Mouse (Mus musculus) myocyte (in vitro differentiated cells): Measurements from ENCODE around the gene AA986860. TPM values are rescaled to one million over a fixed set of nuclear protein-coding genes. Genes with fewer than 3 reads are reported as not detected.

Experiments
- H3K27me3 ChIP-seq: one replicate; pipeline ENCODE4 v1.6.1; 2011; ENCODE audit not compliant: control insufficient read depth, insufficient read depth, insufficient read length
- H3K36me3 ChIP-seq: one replicate; pipeline ENCODE4 v1.6.1; 2011; ENCODE audit not compliant: control insufficient read depth, insufficient read depth
- H3K4me2 ChIP-seq: one replicate; pipeline ENCODE4 v1.6.1; 2011; ENCODE audit warnings: low read depth, control low read depth
- H3K4me3 ChIP-seq: one replicate; pipeline ENCODE4 v1.5.1; 2011; ENCODE audit warnings: mild to moderate bottlenecking, control low read depth, moderate library complexity
- H3K79me2 ChIP-seq: one replicate; pipeline ENCODE4 v1.6.1; 2011; ENCODE audit not compliant: control insufficient read depth, insufficient read depth
- H3ac ChIP-seq: one replicate; pipeline ENCODE4 v1.6.1; 2011; ENCODE audit not compliant: control insufficient read depth, insufficient read length
- CEBPB ChIP-seq: IDR thresholded peaks from 2 replicates; pipeline ENCODE4 v1.6.1; 2011; ENCODE audit warnings: mild to moderate bottlenecking, moderate library complexity; ENCODE audit not compliant: poor library complexity, insufficient read depth, severe bottlenecking
- E2F4 ChIP-seq: IDR thresholded peaks from one replicate; pipeline ENCODE4 v1.6.1; 2011; ENCODE audit warnings: mild to moderate bottlenecking, control low read depth, moderate library complexity; ENCODE audit not compliant: insufficient read depth
- MAX ChIP-seq: IDR thresholded peaks from one replicate; pipeline ENCODE4 v1.6.1; 2011; ENCODE audit warnings: low read depth, mild to moderate bottlenecking, control low read depth
- MYOD1 ChIP-seq, 3 experiments: IDR thresholded peaks; one replicate each; pipeline ENCODE4 v1.6.1; 2011; ENCODE audit warnings: control low read depth in 2 of 3, low read depth in 2 of 3, mild to moderate bottlenecking in 2 of 3, moderate library complexity in 1 of 3; ENCODE audit not compliant: insufficient read length in 2 of 3, control insufficient read depth in 1 of 3
- MYOG ChIP-seq, 3 experiments: IDR thresholded peaks; one replicate each; pipeline ENCODE4 v1.6.1; 2011; ENCODE audit warnings: control low read depth in 2 of 3, low read depth in 2 of 3, mild to moderate bottlenecking in 2 of 3; ENCODE audit not compliant: insufficient read length in 2 of 3, control insufficient read depth in 1 of 3, insufficient read depth in 1 of 3
- POLR2A ChIP-seq: IDR thresholded peaks from one replicate; pipeline ENCODE4 v1.6.1; 2011; ENCODE audit warnings: low read depth, mild to moderate bottlenecking, control low read depth, moderate library complexity; ENCODE audit not compliant: insufficient read length
- POLR2AphosphoS2 ChIP-seq: IDR thresholded peaks from one replicate; pipeline ENCODE4 v1.6.1; 2011; ENCODE audit warnings: low read depth, control low read depth; ENCODE audit not compliant: insufficient read length
- REST ChIP-seq: IDR thresholded peaks from one replicate; pipeline ENCODE4 v1.6.1; 2011; ENCODE audit warnings: mild to moderate bottlenecking, control low read depth, moderate library complexity; ENCODE audit not compliant: insufficient read depth, insufficient read length
- SRF ChIP-seq: IDR thresholded peaks from one replicate; pipeline ENCODE4 v1.6.1; 2011; ENCODE audit warnings: low read depth; ENCODE audit not compliant: control insufficient read depth, insufficient read length
- TCF12 ChIP-seq: IDR thresholded peaks from one replicate; pipeline ENCODE4 v1.6.1; 2011; ENCODE audit warnings: mild to moderate bottlenecking, control low read depth; ENCODE audit not compliant: poor library complexity, insufficient read depth, severe bottlenecking
- TCF3 ChIP-seq: IDR thresholded peaks from one replicate; pipeline ENCODE4 v1.6.1; 2011; ENCODE audit warnings: low read depth, control low read depth; ENCODE audit not compliant: insufficient read length
- USF1 ChIP-seq: IDR thresholded peaks from one replicate; pipeline ENCODE4 v1.6.1; 2011; ENCODE audit warnings: low read depth, mild to moderate bottlenecking, control low read depth, moderate library complexity
- polyA plus RNA-seq: library from polyadenylated mRNA; unstranded; fragments of >200 nt; fragmentation: generic; extraction: Trizol; gene quantifications from one replicate; pipeline ENCODE4 v1.2.1, GENCODE M21; 2012; ENCODE audit warnings: missing spikeins

Gene AA986860
- polyA plus RNA-seq, 1 experiment, result 1.2 TPM

- no peak for TF ChIP-seq TCF3
- no peak for TF ChIP-seq REST
- no peak for TF ChIP-seq MAX
- TF ChIP-seq TCF12, result no peak
- no peak for TF ChIP-seq USF1
- TF ChIP-seq CEBPB, result no peak
- no peak for TF ChIP-seq MYOG (IDR thresholded peaks at IDR 0.05; ENCODE audit: control insufficient read depth in 1 of 3, insufficient read depth in 1 of 3, insufficient read length in 2 of 3, low read depth in 2 of 3)
- no peak for TF ChIP-seq E2F4
- no peak for TF ChIP-seq SRF
- no peak for TF ChIP-seq MYOD1 (IDR thresholded peaks at IDR 0.05; ENCODE audit: control insufficient read depth in 1 of 3, insufficient read length in 2 of 3, low read depth in 2 of 3)
- TF ChIP-seq POLR2A, result no peak
- TF ChIP-seq POLR2AphosphoS2, result no peak
- H3K4me3 ChIP-seq, result no peak overlapping the region
- H3ac ChIP-seq, result no peak overlapping the region
- no peaks in the 10 kb centered on the region for H3K36me3 ChIP-seq
- no peaks in the 10 kb centered on the region for H3K27me3 ChIP-seq
- H3K79me2 ChIP-seq, result no peaks in the 10 kb centered on the region
- H3K4me2 ChIP-seq, result no peak overlapping the region
Observed at GRCm38 (mm10) chr1:130732706-130733658, 1.2 kb downstream of the AA986860 start.

- H3ac ChIP-seq, result no peak overlapping the region
- no peak for TF ChIP-seq REST
Observed at GRCm38 (mm10) chr1:130733671-130734070, 1.9 kb downstream of the AA986860 start.

GRCm38 (mm10) chr1:130734452-130734851 is 2.7 kb downstream of the AA986860 start:
- no peaks in the 10 kb centered on the region for H3K79me2 ChIP-seq
- no peak for TF ChIP-seq TCF12
- no peak for TF ChIP-seq TCF3
- no peak for TF ChIP-seq USF1
- no peak for TF ChIP-seq REST
- no peak for TF ChIP-seq E2F4
- no peak for TF ChIP-seq POLR2A
- TF ChIP-seq MYOD1 (IDR thresholded peaks at IDR 0.05; ENCODE audit: control insufficient read depth in 1 of 3, insufficient read length in 2 of 3, low read depth in 2 of 3), result no peak
- TF ChIP-seq MAX, result no peak
- TF ChIP-seq CEBPB, result no peak
- no peak for TF ChIP-seq POLR2AphosphoS2
- no peak for TF ChIP-seq SRF
- TF ChIP-seq MYOG (IDR thresholded peaks at IDR 0.05; ENCODE audit: control insufficient read depth in 1 of 3, insufficient read depth in 1 of 3, insufficient read length in 2 of 3, low read depth in 2 of 3), result no peak
- H3K4me2 ChIP-seq, result peak overlapping the region; percentile 81
- no peaks in the 10 kb centered on the region for H3K27me3 ChIP-seq
- no peak overlapping the region for H3ac ChIP-seq
- no peaks in the 10 kb centered on the region for H3K36me3 ChIP-seq
- H3K4me3 ChIP-seq, result no peak overlapping the region

More at GRCm38 (mm10) chr1:130733671-130734070, 1.9 kb downstream of the AA986860 start:
- no peaks in the 10 kb centered on the region for H3K79me2 ChIP-seq
- peak overlapping the region; percentile 81 for H3K4me2 ChIP-seq
- no peak overlapping the region for H3K4me3 ChIP-seq
- H3K27me3 ChIP-seq, result no peaks in the 10 kb centered on the region
- H3K36me3 ChIP-seq, result no peaks in the 10 kb centered on the region

- no peaks in the 10 kb centered on the region for H3K27me3 ChIP-seq
- H3K4me3 ChIP-seq, result no peak overlapping the region
- no peak overlapping the region for H3ac ChIP-seq
- no peaks in the 10 kb centered on the region for H3K79me2 ChIP-seq
- TF ChIP-seq POLR2AphosphoS2, result no peak
- TF ChIP-seq MYOG (IDR thresholded peaks at IDR 0.05; ENCODE audit: control insufficient read depth in 1 of 3, insufficient read depth in 1 of 3, insufficient read length in 2 of 3, low read depth in 2 of 3), result no peak
- no peak for TF ChIP-seq SRF
- no peak for TF ChIP-seq USF1
- no peak for TF ChIP-seq TCF3
- peak overlapping the region; percentile 81 for H3K4me2 ChIP-seq
- no peaks in the 10 kb centered on the region for H3K36me3 ChIP-seq
Observed at GRCm38 (mm10) chr1:130734852-130735251, 3.1 kb downstream of the AA986860 start.

- no peak for TF ChIP-seq MYOD1 (IDR thresholded peaks at IDR 0.05; ENCODE audit: control insufficient read depth in 1 of 3, insufficient read length in 2 of 3, low read depth in 2 of 3)
- no peak for TF ChIP-seq MYOG (IDR thresholded peaks at IDR 0.05; ENCODE audit: control insufficient read depth in 1 of 3, insufficient read depth in 1 of 3, insufficient read length in 2 of 3, low read depth in 2 of 3)
- TF ChIP-seq TCF3, result no peak
- no peak for TF ChIP-seq MAX
- no peak for TF ChIP-seq TCF12
- TF ChIP-seq E2F4, result no peak
- no peak for TF ChIP-seq USF1
- TF ChIP-seq POLR2A, result no peak
- no peak for TF ChIP-seq CEBPB
- no peak for TF ChIP-seq REST
- no peak for TF ChIP-seq POLR2AphosphoS2
- no peak for TF ChIP-seq SRF
- Histone ChIP-seq H3K4me2 (no peak overlapping the region), H3K27me3 (no peaks in the 10 kb centered on the region), H3K4me3 (no peak overlapping the region), H3K36me3 (no peaks in the 10 kb centered on the region), H3ac (no peak overlapping the region), H3K79me2 (no peaks in the 10 kb centered on the region)
Observed at GRCm38 (mm10) chr1:130737411-130737881, 5.7 kb downstream of the AA986860 start.
